Mouse (Mus musculus): ENCODE data around the gene Ccm2. TPM values are rescaled to one million over a fixed set of nuclear protein-coding genes. Genes with fewer than 3 reads are reported as not detected.

The Ccm2 gene
- polyA plus RNA-seq, 1 experiment = 92.5 TPM

DNA sequence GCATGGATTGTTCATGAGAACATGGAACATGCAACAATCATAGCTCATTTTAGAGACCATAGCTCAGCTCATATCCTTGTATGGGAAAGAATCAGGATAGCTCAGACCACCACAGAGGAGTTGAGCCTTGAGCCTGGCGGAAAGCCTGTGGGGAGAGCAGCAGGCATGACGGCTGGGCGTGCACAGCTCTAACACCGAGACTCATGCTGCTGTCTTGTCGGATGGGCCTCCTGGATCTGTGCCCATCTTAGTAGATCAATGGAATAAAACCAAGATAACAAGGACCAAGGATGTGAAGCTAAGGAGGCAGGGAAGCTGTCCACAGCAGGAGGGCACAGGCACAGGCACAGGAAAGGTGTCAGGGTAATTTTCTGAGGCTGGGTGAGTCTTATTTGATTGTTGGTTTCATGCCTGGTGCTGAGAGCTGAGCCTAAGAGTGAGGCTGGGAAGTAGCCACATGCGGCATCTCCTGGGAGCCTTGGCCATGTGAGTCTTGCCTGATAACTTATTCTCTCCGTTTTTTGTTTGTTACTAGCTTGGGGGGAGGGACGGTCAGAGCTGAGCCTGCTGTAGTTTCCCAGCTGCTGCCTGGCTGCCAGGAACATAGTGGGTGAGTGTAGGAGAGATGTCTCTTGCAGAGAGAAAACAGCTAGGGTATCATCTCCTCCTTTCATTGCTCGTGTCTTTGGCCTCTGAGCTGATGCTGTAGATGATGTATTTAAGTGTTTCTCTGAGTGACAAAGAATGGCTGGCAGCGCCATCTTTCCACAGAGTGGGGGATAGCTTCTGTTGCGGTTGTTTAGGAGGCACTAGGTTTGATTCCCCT is 22.1 kb downstream of the Ccm2 start:
- DNase-seq = peak; percentile 50 to 54
- TF ChIP-seq CTCF (IDR thresholded peaks at IDR 0.05; ENCODE audit: borderline replicate concordance, insufficient read depth, low read depth, low read length) (peak; percentile 47; the same call in 1 of the 2 replicates), POLR2A (IDR thresholded peaks at IDR 0.05; ENCODE audit: borderline replicate concordance, insufficient read depth, low read length) (no peak)
- Histone ChIP-seq H3K27ac (ENCODE audit: insufficient read depth, low read length) (no peak overlapping the region), H3K4me1 (ENCODE audit: control insufficient read depth, insufficient read depth, low read length) (peaks cover 29% of the 10 kb centered on the region), H3K27me3 (ENCODE audit: control insufficient read depth, insufficient read depth, low read length) (no peaks in the 10 kb centered on the region), H3K4me3 (replicated peaks; ENCODE audit: insufficient read depth, low read depth, low read length) (no peak overlapping the region)
- 31% methylated on average over 11 of the region's 11 CpGs for WGBS

DNA sequence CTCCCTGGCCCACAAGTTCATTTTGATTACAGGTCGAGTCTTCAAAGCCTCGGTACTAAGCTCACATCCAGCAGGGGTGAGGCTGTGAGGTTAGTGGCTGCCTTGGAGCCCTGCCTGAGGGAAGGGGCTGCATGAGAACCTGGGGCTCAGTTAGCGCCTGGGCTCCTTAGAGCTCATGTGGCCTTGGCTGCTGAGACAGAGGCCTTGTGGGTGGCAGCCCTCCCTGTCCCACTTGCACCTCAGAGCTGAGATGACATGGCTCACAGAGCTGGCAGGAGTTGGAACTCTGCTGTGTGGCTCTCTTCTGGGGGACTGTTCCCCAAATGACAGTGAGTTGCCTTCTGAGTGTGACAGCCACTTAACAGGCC is 22.7 kb downstream of the Ccm2 start:
- Histone ChIP-seq H3K27me3 (ENCODE audit: control insufficient read depth, insufficient read depth, low read length) (no peaks in the 10 kb centered on the region), H3K4me1 (ENCODE audit: control insufficient read depth, insufficient read depth, low read length) (peaks cover 29% of the 10 kb centered on the region), H3K4me3 (replicated peaks; ENCODE audit: insufficient read depth, low read depth, low read length) (no peak overlapping the region), H3K27ac (ENCODE audit: insufficient read depth, low read length) (no peak overlapping the region)
- TF ChIP-seq CTCF (IDR thresholded peaks at IDR 0.05; ENCODE audit: borderline replicate concordance, insufficient read depth, low read depth, low read length) (no peak), POLR2A (IDR thresholded peaks at IDR 0.05; ENCODE audit: borderline replicate concordance, insufficient read depth, low read length) (no peak)
- DNase-seq = no peak
- 45% methylated on average over 3 of the region's 3 CpGs for WGBS

DNA sequence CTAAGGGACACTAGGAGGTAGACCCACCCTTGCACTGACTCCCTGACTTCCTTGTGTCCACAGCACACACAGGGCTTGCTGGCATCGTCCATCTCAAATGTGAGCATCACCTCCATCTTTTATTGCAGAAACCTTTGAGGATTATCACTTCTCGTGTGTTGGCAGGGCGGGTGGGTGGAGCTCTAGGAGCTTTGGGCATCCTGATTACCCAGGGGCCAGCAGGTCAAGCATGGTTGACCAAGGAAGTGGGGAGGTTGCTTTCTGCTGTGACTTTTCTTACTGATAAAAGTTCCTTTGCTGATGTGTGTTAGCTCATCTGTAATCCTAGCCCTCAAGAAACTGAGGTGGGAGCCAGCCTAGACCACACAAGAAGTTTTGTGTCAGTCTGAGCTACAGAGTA is 29.5 kb downstream of the Ccm2 start:
- H3K4me1 ChIP-seq (ENCODE audit: control insufficient read depth, insufficient read depth, low read length) = peaks cover 6% of the 10 kb centered on the region; the same call in 1 of the 2 replicates
- H3K27ac ChIP-seq (ENCODE audit: insufficient read depth, low read length) = no peak overlapping the region
- no peak overlapping the region for H3K4me3 ChIP-seq (replicated peaks; ENCODE audit: insufficient read depth, low read depth, low read length)
- 94% methylated on average over 3 of the region's 3 CpGs for WGBS
- no peak for TF ChIP-seq POLR2A (IDR thresholded peaks at IDR 0.05; ENCODE audit: borderline replicate concordance, insufficient read depth, low read length)
- no peaks in the 10 kb centered on the region for H3K27me3 ChIP-seq (ENCODE audit: control insufficient read depth, insufficient read depth, low read length)
- no peak for DNase-seq

DNA sequence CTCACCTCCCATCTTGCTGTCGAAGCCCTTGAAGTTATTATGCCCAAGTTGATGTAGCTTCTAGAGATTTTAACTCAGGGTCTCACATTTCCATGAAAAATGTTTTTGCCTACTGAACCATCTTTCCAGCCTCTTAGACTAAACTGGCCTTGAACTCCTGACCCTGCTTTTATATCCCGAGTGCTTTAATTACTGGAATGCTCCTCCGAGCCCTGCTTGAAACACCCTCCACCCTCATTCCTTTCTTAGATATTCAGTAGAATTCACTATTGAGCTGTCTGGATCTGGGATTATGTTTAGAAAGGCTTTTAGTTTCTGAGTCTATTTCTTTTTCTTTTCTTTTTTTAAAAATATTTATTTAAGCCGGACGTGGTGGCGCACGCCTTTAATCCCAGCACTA is 32.7 kb downstream of the Ccm2 start:
- no peak for DNase-seq
- 94% methylated on average over 7 of the region's 7 CpGs for WGBS
- H3K27me3 ChIP-seq (ENCODE audit: control insufficient read depth, insufficient read depth, low read length) = no peaks in the 10 kb centered on the region
- TF ChIP-seq POLR2A (IDR thresholded peaks at IDR 0.05; ENCODE audit: borderline replicate concordance, insufficient read depth, low read length) (no peak), CTCF (IDR thresholded peaks at IDR 0.05; ENCODE audit: borderline replicate concordance, insufficient read depth, low read depth, low read length) (no peak)
- H3K4me1 ChIP-seq (ENCODE audit: control insufficient read depth, insufficient read depth, low read length) = peaks cover 6% of the 10 kb centered on the region; the same call in 1 of the 2 replicates
- no peak overlapping the region for H3K4me3 ChIP-seq (replicated peaks; ENCODE audit: insufficient read depth, low read depth, low read length)
- H3K27ac ChIP-seq (ENCODE audit: insufficient read depth, low read length) = no peak overlapping the region

DNA sequence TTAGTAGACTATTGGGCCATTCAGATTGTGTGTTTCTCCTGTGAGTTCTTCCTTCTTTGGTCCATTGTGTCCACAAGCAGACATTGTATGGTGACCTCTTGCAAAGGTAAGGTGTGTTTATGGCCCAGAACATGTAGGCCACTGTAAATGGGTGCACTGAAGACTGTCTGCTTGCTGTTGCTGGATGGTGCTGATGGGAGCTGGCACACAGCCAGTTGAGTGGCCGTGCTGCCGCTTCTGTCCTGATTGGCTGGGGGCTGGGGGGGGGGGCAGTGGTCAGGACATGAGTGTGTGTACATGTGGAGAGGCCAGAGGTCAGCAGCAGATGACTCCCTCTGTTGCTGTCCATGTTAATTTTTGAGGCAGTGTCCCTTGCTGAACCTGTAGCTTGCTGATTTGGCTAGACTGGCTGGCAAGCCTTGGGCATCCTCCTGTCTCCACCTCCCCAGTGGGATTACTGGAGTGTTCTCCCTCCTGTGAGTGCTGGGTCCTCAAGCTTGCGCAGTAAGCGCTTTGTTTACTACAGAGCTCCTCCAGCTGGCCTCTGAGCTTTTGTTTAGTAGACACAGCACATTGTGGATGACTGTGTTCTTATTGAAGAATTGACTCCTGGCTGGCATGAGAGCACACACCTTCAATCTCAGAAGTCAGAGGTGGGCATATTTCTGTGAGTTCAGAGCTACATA is 33.5 kb downstream of the Ccm2 start:
- WGBS = 17% methylated on average over 4 of the region's 4 CpGs
- Histone ChIP-seq H3K4me3 (replicated peaks; ENCODE audit: insufficient read depth, low read depth, low read length) (no peak overlapping the region), H3K27ac (ENCODE audit: insufficient read depth, low read length) (no peak overlapping the region), H3K4me1 (ENCODE audit: control insufficient read depth, insufficient read depth, low read length) (peaks cover 6% of the 10 kb centered on the region; the same call in 1 of the 2 replicates), H3K27me3 (ENCODE audit: control insufficient read depth, insufficient read depth, low read length) (no peaks in the 10 kb centered on the region)
- TF ChIP-seq CTCF (IDR thresholded peaks at IDR 0.05; ENCODE audit: borderline replicate concordance, insufficient read depth, low read depth, low read length) (no peak), POLR2A (IDR thresholded peaks at IDR 0.05; ENCODE audit: borderline replicate concordance, insufficient read depth, low read length) (no peak)
- no peak for DNase-seq

DNA sequence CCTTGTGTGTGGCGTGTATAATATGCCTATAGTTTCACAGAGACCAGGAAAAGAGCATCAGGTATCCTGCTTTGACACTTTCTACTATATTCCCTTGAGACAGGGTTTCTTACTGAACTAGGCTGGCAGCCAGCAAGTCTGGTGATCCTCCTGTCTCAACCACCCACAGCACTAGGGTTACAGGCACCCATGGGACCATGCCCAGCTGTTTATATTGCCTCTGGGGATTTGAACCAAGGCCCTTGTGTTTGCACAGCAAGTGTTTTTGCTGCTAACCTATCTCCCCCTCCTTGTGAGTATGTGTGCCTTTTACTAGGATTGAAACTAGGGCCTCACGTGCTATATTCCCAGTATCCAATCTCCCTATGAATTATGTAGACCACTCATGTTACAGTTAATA is 34.9 kb downstream of the Ccm2 start:
- H3K27ac ChIP-seq (ENCODE audit: insufficient read depth, low read length) = no peak overlapping the region
- 97% methylated on average over 2 of the region's 2 CpGs for WGBS
- no peak for DNase-seq
- H3K27me3 ChIP-seq (ENCODE audit: control insufficient read depth, insufficient read depth, low read length) = no peaks in the 10 kb centered on the region
- TF ChIP-seq POLR2A (IDR thresholded peaks at IDR 0.05; ENCODE audit: borderline replicate concordance, insufficient read depth, low read length) (no peak), CTCF (IDR thresholded peaks at IDR 0.05; ENCODE audit: borderline replicate concordance, insufficient read depth, low read depth, low read length) (no peak)
- peaks cover 14% of the 10 kb centered on the region for H3K4me1 ChIP-seq (ENCODE audit: control insufficient read depth, insufficient read depth, low read length)
- no peak overlapping the region for H3K4me3 ChIP-seq (replicated peaks; ENCODE audit: insufficient read depth, low read depth, low read length)

DNA sequence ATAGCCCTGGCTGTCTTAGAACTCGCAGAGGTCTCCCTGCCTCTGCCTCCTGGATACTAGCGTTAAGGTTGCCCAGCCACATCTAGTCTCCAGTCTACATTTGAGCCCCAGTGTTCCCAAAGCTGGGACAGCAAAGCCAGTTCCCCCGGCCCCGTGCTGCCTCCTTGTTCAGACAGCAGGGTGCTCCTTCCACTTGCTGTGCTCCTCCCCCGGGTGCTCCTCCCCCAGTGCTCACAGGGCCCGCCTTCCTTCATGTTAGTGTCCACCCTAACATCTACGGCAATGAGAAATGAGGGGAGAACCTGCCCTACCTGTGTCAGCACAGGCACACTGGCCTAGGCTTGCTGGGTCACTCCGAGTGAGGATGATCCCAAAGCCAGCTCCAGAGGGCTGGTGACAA is 39.1 kb downstream of the Ccm2 start:
- H3K4me1 ChIP-seq (ENCODE audit: control insufficient read depth, insufficient read depth, low read length) = peaks cover 26% of the 10 kb centered on the region
- H3K27ac ChIP-seq (ENCODE audit: insufficient read depth, low read length) = no peak overlapping the region
- DNase-seq = no peak
- 85% methylated on average over 8 of the region's 8 CpGs for WGBS
- H3K4me3 ChIP-seq (replicated peaks; ENCODE audit: insufficient read depth, low read depth, low read length) = no peak overlapping the region
- TF ChIP-seq POLR2A (IDR thresholded peaks at IDR 0.05; ENCODE audit: borderline replicate concordance, insufficient read depth, low read length) (no peak), CTCF (IDR thresholded peaks at IDR 0.05; ENCODE audit: borderline replicate concordance, insufficient read depth, low read depth, low read length) (no peak)
- H3K27me3 ChIP-seq (ENCODE audit: control insufficient read depth, insufficient read depth, low read length) = no peaks in the 10 kb centered on the region

DNA sequence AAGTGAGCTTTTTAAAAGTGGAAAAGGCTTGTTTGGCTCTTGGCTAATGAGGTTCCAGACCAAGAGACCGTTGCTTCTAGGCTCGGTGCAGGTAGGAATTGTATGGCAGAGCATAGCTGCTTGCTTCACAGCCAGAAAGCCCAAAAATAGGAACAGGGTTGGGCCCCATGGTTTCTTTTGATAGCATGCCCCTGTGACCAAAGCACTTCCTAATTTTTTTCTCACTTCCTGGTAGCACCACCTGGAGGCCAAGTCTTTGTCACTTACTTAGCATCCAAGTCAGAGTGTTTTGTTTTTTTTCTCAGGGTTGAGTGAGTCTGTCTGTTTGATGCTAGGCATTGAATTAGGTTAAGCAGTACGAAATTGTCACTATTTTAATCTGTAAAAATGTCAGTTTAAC is 40.0 kb downstream of the Ccm2 start:
- Histone ChIP-seq H3K4me3 (replicated peaks; ENCODE audit: insufficient read depth, low read depth, low read length) (no peak overlapping the region), H3K4me1 (ENCODE audit: control insufficient read depth, insufficient read depth, low read length) (peaks cover 26% of the 10 kb centered on the region), H3K27me3 (ENCODE audit: control insufficient read depth, insufficient read depth, low read length) (no peaks in the 10 kb centered on the region), H3K27ac (ENCODE audit: insufficient read depth, low read length) (no peak overlapping the region)
- TF ChIP-seq CTCF (IDR thresholded peaks at IDR 0.05; ENCODE audit: borderline replicate concordance, insufficient read depth, low read depth, low read length) = no peak
- no peak for TF ChIP-seq POLR2A (IDR thresholded peaks at IDR 0.05; ENCODE audit: borderline replicate concordance, insufficient read depth, low read length)
- WGBS = 26% methylated on average over 3 of the region's 3 CpGs
- peak in 1 of 2 experiments; percentile 46 for DNase-seq

All from cerebellum, adult 2 months (tissue).